Mouse (Mus musculus) hindbrain, embryonic 15.5 days (tissue): ENCODE data around the gene Psd4. TPM values are rescaled to one million over a fixed set of nuclear protein-coding genes. Genes with fewer than 3 reads are reported as not detected.
A peak's percentile ranks its signal among the peaks of the same experiment; 100 is the strongest.

Experiments used
- ATAC-seq: fragments of 200-750 bp; cut with Nextera tagmentation; 2 replicates; pipeline ENCODE4 v1.8.0; 2017; ENCODE audit warnings: low read depth, moderate number of reproducible peaks, moderate TSS enrichment; ENCODE audit not compliant: low FRiP score
- H3K27ac ChIP-seq: fragments of 300-500 bp; sonication (generic); replicated peaks from 2 replicates; pipeline ENCODE4 v1.5.1; 2015; ENCODE audit warnings: mild to moderate bottlenecking, inconsistent platforms
- H3K27me3 ChIP-seq: fragments of 300-500 bp; sonication (generic); 2 replicates; pipeline ENCODE4 v1.6.1; 2015; ENCODE audit warnings: control low read depth, inconsistent platforms
- H3K36me3 ChIP-seq: fragments of 300-500 bp; sonication (generic); 2 replicates; pipeline ENCODE4 v1.6.1; 2015; ENCODE audit warnings: control low read depth, inconsistent platforms
- H3K4me1 ChIP-seq: fragments of 300-500 bp; sonication (generic); replicated peaks from 2 replicates; pipeline ENCODE4 v1.6.1; 2015; ENCODE audit warnings: control low read depth, inconsistent platforms
- H3K4me2 ChIP-seq: fragments of 300-500 bp; sonication (generic); 2 replicates; pipeline ENCODE4 v1.6.1; 2015; ENCODE audit warnings: moderate library complexity, mild to moderate bottlenecking, inconsistent platforms
- H3K4me3 ChIP-seq: fragments of 300-500 bp; sonication (generic); 2 replicates; pipeline ENCODE4 v1.5.1; 2015; ENCODE audit warnings: mild to moderate bottlenecking, inconsistent platforms
- H3K9ac ChIP-seq: fragments of 300-500 bp; sonication (generic); 2 replicates; pipeline ENCODE4 v1.6.1; 2015; ENCODE audit warnings: inconsistent platforms
- H3K9me3 ChIP-seq: fragments of 300-500 bp; sonication (generic); 2 replicates; pipeline ENCODE4 v1.6.1; 2016; ENCODE audit warnings: control low read depth, inconsistent platforms
- WGBS: fragments of 180-500 bp; shearing (Covaris S2); methylation state at CpG from one replicate; pipeline ENCODE4 v1.1.7; 2015; 5-methylcytosine and 5-hydroxymethylcytosine counted together
- polyA plus RNA-seq: library from polyadenylated mRNA; unstranded; fragments of >200 nt; fragmentation: Nextera tagmentation; extraction: Ambion mirVana; gene quantifications from 2 replicates; pipeline ENCODE4 v1.2.1, GENCODE M21; 2015

Psd4 gene
- polyA plus RNA-seq, 1 experiment from 2014 or later = 0.86 TPM

DNA sequence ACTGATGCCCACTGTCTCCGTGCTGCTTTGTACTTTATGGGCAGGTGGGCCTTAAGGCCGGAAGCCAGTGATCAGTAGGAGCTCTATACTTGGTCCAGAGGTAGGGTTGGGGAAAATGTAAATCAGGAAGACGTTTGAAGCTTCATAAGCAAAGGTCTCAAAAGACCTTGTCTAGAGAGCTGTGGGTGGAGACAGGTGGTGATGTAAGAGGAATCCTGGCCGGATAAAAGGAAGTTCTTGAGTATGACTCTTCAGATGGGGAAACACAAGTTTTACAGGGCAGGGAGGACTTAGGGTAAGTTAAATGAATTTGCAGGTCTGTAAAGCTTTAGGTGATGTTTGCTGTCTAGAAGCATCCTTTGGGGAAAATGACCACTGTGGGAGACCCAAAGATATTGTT, 81.7 kb downstream of the Psd4 start:
- 78% methylated on average over 4 of the region's 4 CpGs for WGBS
- Histone ChIP-seq H3K27me3 (no peaks in the 10 kb centered on the region), H3K27ac (no peak overlapping the region), H3K36me3 (no peaks in the 10 kb centered on the region), H3K9me3 (no peaks in the 10 kb centered on the region), H3K9ac (no peak overlapping the region), H3K4me3 (no peak overlapping the region), H3K4me2 (no peak overlapping the region), H3K4me1 (no peaks in the 10 kb centered on the region)
- ATAC-seq = no peak

DNA sequence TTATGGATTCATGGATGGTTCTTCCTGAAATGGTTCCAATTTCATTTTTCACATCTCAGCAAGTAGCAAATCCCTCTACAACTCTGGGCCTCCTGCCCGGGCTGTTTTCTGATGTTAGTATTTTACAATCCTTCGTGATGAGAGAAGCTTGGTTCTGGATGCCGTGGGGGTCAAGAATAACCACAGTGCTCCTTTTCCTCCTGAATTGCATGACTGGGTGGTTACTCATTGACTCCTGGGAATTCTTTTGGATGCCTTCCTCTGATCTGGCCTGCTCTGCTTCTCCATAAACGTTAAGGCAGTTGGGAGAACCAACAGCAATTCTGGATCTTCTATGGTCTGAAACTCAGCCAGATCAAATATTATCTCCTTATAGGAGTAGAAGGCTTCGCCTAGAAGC, 85.8 kb downstream of the Psd4 start:
- H3K9me3 ChIP-seq = no peaks in the 10 kb centered on the region
- no peak overlapping the region for H3K27ac ChIP-seq
- H3K4me1 ChIP-seq = peaks cover 10% of the 10 kb centered on the region; the same call in 1 of the 2 replicates
- no peak overlapping the region for H3K4me2 ChIP-seq
- 82% methylated on average over 5 of the region's 5 CpGs for WGBS
- no peak overlapping the region for H3K4me3 ChIP-seq
- ATAC-seq = no peak
- no peaks in the 10 kb centered on the region for H3K27me3 ChIP-seq
- no peaks in the 10 kb centered on the region for H3K36me3 ChIP-seq
- no peak overlapping the region for H3K9ac ChIP-seq

DNA sequence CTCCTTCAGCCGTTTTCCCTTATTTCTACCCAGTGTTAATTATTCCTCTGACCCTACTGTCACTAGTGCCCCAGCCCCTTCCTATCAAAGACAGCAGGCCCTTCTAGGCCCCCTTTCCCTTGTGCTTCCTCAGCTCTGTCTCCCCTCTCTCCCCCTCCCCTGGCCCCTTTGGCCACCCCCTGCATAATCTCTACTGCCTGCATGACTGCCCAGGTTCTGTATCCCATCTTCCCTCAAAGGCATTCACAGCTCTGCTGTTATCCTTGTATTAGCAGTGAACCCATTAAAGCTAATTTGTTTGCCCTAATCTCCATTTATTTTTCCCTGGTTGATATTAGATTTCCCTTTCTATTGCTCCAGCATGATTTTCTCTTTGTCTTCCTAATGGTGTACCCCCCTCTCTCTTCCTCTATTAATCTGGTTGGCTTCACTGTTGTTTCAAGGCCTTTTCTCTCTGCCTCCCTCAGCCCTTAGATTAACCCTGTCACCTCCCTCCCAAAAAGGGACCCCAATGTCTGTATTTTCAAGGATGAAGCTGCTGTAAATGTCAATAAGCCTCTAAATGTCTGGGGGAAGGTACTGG, 87.1 kb downstream of the Psd4 start:
- Histone ChIP-seq H3K27me3 (no peaks in the 10 kb centered on the region), H3K27ac (peak overlapping the region; percentile 37; the same call in 1 of the 2 replicates), H3K4me1 (peaks cover 10% of the 10 kb centered on the region; the same call in 1 of the 2 replicates), H3K4me2 (no peak overlapping the region), H3K36me3 (no peaks in the 10 kb centered on the region), H3K9ac (no peak overlapping the region), H3K9me3 (no peaks in the 10 kb centered on the region), H3K4me3 (no peak overlapping the region)
- WGBS = 25% methylated on average over 1 of the region's 1 CpGs
- ATAC-seq = no peak

DNA sequence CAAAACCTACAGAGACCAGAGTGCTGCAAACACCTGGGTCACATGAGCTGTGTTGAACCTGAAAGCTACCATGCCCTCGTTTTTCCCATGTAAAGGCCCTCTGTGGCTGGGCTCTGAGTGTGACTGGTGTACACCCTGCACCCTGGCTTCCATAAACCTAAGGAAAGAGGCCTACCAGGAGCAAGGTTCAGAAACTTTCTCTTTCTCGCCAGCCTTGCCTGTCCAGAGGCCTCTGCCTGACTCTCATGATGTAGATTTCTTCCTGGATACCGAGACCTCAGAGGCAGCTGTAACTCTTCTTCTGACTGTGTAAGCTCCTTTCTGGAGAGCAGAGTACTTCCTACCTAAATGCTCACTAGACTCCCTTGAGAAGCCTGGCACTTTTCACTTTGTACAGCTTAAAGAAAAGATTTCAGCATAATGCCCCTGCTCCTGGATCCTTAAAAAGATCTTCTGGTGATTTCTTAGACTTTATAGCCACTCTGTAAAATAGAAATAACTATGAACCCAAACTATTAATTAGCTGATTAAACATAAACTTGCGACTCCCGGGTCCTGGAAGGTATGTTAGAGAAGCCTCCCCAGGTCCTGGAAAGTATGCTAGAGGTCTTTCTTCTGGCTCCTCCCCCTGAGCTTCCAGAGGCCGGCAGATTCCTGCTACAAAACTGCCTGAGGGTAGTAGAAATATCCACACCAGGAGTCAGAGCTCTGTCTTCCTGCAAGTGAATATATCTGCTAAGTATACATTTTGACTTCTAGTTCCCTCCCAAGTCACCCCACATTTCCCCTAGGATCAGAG, 87.9 kb downstream of the Psd4 start:
- H3K36me3 ChIP-seq = no peaks in the 10 kb centered on the region
- peaks cover 10% of the 10 kb centered on the region; the same call in 1 of the 2 replicates for H3K4me1 ChIP-seq
- ATAC-seq = no peak
- H3K27ac ChIP-seq = peak overlapping the region; percentile 37; the same call in 1 of the 2 replicates
- H3K27me3 ChIP-seq = no peaks in the 10 kb centered on the region
- 58% methylated on average over 6 of the region's 6 CpGs for WGBS
- H3K9me3 ChIP-seq = no peaks in the 10 kb centered on the region
- no peak overlapping the region for H3K4me2 ChIP-seq
- H3K9ac ChIP-seq = no peak overlapping the region
- H3K4me3 ChIP-seq = no peak overlapping the region

DNA sequence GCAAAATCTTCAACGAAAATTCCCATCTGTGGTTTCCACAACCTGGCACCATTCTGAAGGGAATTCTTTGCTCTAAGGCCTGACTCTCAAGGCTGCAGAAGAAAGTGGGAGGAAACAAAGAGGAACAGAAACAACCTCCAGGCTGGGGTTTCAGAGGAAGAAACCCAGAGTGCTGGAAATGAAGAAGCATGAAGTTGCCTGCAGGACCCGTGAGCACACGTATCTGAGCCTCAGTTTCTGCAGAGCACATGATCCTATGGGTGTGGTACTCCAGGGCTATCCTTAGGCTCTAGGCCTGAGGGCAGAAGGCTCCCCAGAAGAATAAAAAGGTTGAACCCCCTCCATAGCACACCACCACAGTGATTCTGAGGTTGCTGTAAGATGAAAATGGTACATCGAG, 89.5 kb downstream of the Psd4 start:
- Histone ChIP-seq H3K4me2 (no peak overlapping the region), H3K9ac (no peak overlapping the region), H3K9me3 (no peaks in the 10 kb centered on the region), H3K4me3 (no peak overlapping the region), H3K36me3 (no peaks in the 10 kb centered on the region), H3K4me1 (peaks cover 10% of the 10 kb centered on the region; the same call in 1 of the 2 replicates), H3K27me3 (no peaks in the 10 kb centered on the region), H3K27ac (no peak overlapping the region)
- ATAC-seq = no peak
- 88% methylated on average over 4 of the region's 4 CpGs for WGBS

DNA sequence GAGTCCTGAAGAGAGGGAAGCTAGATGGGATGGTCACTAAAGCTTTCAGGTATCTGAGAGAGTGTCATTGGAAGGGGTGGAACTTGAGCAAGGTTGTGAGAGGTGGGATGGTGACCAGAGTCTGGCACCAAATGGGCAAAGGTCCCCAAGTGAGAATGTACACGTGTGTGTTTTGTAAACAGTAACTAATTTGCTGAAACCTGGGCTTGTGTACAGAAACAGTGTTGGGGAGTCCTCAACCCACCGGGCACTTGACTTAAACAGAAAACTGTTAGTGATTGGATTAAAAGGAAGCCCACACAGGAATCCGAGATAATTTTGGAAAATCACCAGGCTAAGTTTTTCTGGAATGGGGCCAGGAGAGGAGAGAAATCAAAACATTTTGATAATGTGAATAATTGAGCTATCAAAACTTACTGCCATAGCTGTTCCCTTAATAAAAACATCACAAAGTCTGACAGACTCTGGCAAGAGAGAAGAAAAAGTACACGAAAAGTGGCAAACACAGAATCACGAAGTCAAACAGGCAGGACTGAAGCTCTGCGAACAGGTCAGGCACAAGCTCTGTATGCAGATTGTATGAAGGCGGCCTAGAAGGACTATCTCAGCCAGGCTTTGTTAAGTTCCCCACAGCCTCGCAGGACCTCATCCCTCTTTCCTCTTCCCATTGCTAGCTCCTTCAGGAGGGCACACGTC, 92.9 kb downstream of the Psd4 start:
- no peaks in the 10 kb centered on the region for H3K27me3 ChIP-seq
- no peaks in the 10 kb centered on the region for H3K4me1 ChIP-seq
- no peak overlapping the region for H3K4me2 ChIP-seq
- H3K4me3 ChIP-seq = no peak overlapping the region
- no peak overlapping the region for H3K27ac ChIP-seq
- ATAC-seq = no peak
- 47% methylated on average over 9 of the region's 9 CpGs for WGBS
- H3K9me3 ChIP-seq = no peaks in the 10 kb centered on the region
- H3K36me3 ChIP-seq = no peaks in the 10 kb centered on the region
- no peak overlapping the region for H3K9ac ChIP-seq

DNA sequence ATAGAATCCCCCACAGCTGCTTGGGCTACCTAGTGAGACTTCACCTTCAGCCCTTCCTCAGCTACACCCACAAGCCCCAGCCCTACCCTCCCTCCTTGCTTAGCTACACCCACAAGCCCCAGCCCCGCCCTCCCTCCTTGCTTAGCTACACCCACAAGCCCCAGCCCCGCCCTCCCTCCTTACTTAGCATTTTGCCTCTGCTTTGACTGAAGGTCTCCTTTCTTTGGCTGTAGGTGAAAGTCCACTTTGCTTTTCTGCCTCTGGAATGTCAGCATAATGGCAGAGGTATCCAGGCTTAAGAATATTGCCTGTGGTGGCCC, 93.4 kb downstream of the Psd4 start:
- Histone ChIP-seq H3K9ac (no peak overlapping the region), H3K4me3 (no peak overlapping the region), H3K4me1 (no peaks in the 10 kb centered on the region), H3K27me3 (no peaks in the 10 kb centered on the region), H3K9me3 (no peaks in the 10 kb centered on the region), H3K27ac (no peak overlapping the region), H3K4me2 (no peak overlapping the region), H3K36me3 (no peaks in the 10 kb centered on the region)
- 31% methylated on average over 2 of the region's 2 CpGs for WGBS
- no peak for ATAC-seq

Other genes with a start within 250 kb of the Psd4 start
- gene Il1f8, start 214.4 kb upstream of the Psd4 start, polyA plus RNA-seq = not detected in 2 replicates
- not detected in 2 replicates for gene Il1f9, start 181.1 kb upstream of the Psd4 start, polyA plus RNA-seq
- not detected in 2 replicates for gene Il1f6, start 152.2 kb upstream of the Psd4 start, polyA plus RNA-seq
- gene Il1f5, start 90.6 kb upstream of the Psd4 start, polyA plus RNA-seq = not detected in 2 replicates
- gene Il1f10, start 76.4 kb upstream of the Psd4 start, polyA plus RNA-seq = not detected in 2 replicates
- 0.80 TPM in 1 of 2 replicates, not detected in the other for gene Il1rn, start 30.7 kb upstream of the Psd4 start, polyA plus RNA-seq
- gene Pax8, start 108.0 kb downstream of the Psd4 start, polyA plus RNA-seq = 18.2 and 23.4 TPM in 2 replicates